Mouse (Mus musculus) kidney, adult 9 months (tissue): Measurements from ENCODE around the gene Plekhf1.

Experiments
- DNase-seq: peaks from one replicate; pipeline ENCODE4 v3.0.0; 2022

The Plekhf1 gene

DNA sequence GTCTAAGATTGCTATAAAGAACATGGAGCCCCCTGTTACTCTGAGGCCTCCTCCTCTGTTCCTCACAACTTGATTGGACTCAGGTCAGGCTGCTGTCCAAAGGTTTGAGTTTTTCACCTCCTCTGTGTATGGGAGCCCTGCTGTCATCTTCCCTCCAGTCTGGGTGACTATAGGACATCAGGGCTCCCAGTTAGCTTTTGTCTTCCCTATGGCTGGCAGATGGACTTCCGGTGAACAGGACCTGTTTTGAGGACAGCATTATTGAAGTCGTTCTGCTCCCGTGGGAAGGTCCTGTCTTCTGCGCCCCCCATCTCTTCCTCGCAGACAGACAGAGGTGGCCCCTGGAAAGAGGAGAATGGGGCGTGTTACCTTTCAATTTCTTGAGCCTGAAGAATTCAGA, 43.0 kb downstream of the Plekhf1 start:
- DNase-seq, result no peak

DNA sequence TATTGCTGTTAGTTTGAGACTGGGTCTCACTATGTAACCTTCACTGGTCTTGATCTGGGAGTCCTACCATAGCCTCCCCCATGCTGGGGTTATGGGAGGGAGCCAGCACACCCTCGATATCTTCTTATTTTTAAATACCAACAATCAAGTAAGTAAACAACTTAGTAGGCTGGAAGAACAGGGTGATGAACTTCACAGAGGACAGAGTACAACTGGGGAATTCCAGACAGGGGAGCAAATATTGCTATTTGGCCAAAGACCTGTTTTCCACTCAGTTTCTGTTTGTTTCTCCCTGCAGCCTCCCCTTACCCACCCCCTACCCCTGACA, 43.4 kb downstream of the Plekhf1 start:
- peak; percentile 58 for DNase-seq

DNA sequence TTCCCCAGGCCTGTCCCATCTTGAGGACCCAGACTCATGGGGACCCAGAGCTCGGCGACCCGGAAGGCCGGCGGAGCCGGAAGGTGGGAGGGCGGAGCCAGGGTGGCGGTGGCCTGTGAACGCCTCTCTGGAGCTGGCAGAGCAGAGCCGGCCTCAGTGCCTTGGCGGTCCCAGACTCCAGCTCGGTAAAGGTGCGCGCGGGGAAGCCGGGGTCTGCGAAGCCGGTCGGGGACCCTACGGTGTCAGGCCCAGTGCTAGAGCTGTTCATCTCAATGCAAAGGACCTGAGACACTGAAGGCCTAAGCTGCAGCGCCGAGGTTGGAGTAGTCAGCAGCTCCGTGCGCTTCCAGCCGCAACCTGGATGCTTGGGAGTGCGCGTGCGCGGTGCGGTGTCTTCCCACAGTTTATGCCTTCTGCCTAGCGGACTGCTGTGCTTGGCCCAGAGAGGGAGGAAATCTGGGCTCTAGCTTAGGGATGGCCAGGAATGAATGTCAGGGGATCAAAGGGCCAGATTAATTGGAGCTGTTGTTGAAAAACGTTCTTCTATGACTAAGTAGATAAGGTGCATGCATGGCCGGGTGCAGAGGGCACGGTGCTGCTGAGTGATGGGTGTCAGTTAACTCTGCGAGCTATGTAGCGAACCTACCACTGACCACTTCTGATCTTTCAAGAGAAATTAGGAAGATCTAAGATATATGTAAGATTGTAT, 44.0 kb downstream of the Plekhf1 start:
- DNase-seq, result peak; percentile 90

DNA sequence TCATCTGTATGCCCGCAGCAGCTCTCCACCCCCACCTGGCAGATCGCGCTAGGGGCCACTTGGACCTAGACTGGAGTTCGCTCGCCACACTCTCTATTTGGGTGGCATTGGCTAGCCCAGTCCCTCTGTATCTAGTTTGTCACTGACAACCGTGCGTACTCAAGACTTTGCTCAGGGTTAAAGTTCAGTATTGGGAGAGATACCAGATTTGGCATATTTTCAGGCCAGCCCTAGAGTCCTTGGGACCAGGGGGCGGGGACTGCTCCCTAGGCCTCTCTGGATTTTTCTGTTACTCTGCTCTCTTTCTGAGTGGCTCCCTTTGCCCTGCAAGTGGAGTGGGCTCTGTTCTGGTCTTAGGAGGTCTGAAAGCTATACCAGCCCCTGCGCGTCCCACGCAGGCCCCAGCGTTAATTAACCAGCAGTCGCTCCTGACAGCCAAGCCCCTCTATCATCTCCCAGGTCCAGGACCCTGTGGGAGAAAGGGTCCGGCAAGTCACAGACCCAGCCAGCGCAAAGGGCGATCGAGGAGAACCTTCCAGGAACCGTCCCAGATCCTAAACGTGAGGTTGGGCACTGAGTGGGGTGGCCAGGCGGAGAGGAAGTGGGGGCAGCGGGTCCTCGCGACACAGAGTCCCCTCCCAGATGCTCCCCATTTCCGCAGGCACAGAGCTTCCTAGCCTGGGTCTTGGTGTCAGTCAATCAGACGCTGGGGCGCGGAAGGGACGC, 44.7 kb downstream of the Plekhf1 start, which contains the start of gene 1600014C10Rik:
Gene 1600014C10Rik (plus strand): TSS at position 256 of the 726 bp plus-strand sequence.
- DNase-seq, result peak; percentile 73

DNA sequence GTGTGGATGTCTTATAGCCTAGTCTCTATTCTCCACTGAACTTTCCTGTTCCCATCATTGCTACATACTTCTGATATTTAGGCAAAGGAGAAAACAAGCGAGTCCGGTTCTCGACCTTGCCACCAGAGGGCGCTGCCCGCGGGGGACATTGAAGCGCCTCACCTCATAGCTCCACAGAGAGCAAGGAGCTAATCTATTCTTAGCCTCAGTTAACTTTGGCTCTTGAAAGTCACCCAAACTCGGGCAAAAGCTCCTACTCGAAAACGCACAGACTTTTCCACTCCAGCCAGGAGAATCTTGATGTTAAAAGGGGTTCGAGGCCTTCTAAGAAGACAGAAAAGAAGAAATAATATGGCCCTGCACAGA, 45.2 kb downstream of the Plekhf1 start:
- DNase-seq, result peak; percentile 90

DNA sequence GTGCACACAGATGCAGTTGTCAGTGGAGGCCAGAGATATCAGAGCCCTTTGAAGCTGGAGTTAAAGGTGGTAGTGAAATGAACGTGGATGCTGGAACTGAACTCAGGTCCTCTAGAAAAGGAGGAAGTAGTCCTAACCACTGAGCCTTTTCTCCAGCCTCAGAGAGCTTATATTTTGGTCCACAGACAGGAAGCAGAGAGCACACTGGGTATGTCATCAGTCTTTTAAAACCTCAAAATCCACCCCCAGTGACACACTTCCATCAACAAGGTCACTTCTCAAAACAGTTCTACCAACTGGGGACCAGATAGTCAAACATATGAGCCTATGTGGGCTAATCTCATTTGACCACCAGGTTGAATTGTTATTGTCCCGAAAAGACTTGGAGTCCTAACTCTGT, 46.5 kb downstream of the Plekhf1 start:
- no peak for DNase-seq

DNA sequence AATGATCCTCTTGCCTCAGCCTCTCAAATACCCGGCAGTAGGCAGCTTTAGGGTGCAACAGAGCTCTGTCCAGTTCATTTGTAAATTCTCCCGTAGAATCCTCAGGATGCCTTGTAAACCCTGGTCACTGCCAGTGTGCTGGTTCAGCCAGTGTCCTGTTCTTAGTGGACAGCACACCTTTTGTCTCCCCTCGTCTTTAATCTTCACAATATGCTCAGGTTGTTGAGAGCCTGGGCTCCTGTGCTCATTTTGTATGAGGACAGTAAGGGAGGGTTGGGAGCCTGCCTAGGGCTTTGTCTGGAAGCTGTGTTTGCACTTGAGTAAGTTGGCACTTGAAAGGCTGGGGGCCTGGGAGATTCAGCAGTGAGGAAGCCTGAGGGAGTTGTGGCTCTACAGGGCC, 47.9 kb downstream of the Plekhf1 start:
- DNase-seq, result no peak

DNA sequence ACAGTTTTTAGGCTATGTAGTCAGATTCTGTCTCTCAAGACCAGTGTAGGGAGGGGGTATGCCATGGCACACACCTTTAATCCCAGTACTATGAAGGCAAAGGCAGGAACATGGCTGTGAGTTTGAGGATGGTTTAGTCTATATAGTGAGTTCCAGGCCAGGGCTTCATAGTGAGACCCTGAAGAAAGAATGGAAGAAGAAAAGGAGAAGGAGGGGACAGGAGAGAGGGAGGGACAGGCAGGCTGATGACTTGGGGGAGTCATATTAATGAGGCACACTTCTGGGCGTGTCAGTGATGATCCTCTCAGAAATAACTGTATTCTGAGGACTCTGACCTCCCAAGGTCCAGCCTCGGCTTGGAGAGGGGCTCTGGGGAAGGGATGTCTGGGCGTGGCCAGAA, 51.8 kb downstream of the Plekhf1 start:
- DNase-seq, result no peak

DNA sequence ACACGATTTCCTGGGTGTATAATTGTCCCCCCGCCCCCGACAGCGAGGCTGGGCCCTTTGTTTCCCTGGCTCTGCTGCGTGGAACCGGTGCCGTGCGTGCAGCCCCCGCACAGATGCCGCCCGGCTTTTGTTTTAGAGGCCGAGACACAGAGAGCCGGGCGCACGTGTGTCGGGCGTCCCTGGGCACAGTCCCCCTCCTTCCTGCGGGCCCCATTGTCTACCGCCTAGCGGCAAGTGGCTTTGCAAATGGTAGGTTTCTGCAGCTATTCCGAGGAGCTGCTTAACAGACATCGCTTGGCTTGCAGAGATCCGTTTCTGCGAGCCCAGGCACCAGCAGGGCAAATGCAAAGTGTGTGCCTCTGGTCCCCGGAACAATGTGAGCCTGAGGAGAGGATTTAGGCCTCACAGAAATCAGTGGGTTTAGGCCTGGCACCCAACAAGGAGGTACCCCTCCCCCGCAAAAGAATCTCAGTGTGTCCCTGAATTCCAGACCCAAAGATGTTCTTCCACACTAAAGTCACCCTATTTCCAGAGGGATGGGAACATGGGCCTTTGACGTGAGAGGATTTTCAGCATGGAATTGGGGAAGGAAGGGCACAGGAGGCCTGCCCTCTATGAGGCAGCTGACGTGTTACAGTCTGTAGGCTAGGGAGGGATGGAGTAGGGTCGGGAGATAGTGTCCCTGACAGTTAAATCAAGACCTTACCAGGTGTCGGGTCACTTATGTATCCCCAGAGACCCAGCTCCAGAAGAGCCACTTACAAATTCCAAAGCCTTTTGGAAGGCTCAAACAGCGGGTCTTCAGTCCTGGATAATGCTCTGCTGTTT, 53.3 kb downstream of the Plekhf1 start:
- DNase-seq, result no peak

DNA sequence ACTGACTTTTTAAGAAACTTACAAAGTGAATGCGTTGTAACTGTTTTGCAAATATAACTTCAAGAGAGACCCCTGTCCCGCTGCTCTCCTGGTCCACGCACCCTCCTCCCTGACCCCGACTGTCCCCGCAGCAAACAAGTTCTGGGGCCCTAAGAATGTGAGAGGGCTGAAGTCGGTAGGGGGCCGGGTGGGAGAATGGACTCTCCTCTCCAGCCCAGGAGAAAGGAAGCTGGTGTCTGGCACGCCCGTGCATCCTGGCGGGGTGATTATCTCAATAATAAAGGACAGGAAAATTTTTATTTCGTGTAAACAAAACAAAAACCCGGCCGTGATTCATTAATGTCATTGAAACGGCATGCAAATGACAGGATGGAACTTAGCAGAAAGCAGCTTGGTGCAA, 53.9 kb downstream of the Plekhf1 start:
- DNase-seq, result no peak

DNA sequence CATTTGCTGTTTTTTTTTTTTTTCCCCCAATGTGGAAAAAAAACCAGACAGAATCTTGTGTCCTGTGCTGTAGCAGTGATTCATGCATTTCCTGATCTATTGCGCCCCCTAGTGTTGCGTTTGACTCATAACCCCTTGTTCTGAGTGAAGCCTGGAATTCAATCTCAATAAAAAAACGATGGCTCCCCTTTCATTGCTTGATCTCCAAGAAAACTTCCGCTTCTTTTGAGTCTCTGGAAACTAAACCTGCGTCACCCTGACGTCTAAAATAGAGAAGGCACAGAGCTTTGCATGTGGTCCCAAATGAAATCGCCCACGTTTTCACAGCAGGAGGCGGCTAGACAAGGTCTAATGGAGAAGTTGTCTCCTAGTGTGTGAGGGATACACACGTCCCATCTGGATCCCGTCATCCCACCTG, 60.1 kb downstream of the Plekhf1 start:
- peak; percentile 26 for DNase-seq
